Mouse (Mus musculus) C2C12 (cell line): Measurements from ENCODE around the gene Fscn2. TPM values are rescaled to one million over a fixed set of nuclear protein-coding genes. Genes with fewer than 3 reads are reported as not detected.

ENCODE experiments used
- H3K27me3 ChIP-seq: one replicate; pipeline ENCODE4 v1.6.1; 2011; ENCODE audit not compliant: control insufficient read depth, insufficient read depth, insufficient read length
- H3K36me3 ChIP-seq: one replicate; pipeline ENCODE4 v1.6.1; 2011; ENCODE audit not compliant: control insufficient read depth, insufficient read depth
- H3K4me3 ChIP-seq: one replicate; pipeline ENCODE4 v1.5.1; 2011; ENCODE audit warnings: mild to moderate bottlenecking, control low read depth; ENCODE audit not compliant: poor library complexity, insufficient read depth, severe bottlenecking
- H3K79me2 ChIP-seq: one replicate; pipeline ENCODE4 v1.6.1; 2011; ENCODE audit not compliant: control insufficient read depth, insufficient read depth
- H3K79me3 ChIP-seq: one replicate; pipeline ENCODE4 v1.6.1; 2011; ENCODE audit warnings: low read depth, control low read depth
- H3ac ChIP-seq: one replicate; pipeline ENCODE3; 2011; ENCODE audit warnings: low read depth; ENCODE audit not compliant: control insufficient read depth, insufficient read length
- CEBPB ChIP-seq: IDR thresholded peaks from one replicate; pipeline ENCODE4 v1.6.1; 2011; ENCODE audit warnings: low read depth, mild to moderate bottlenecking, control low read depth, moderate library complexity
- CTCF ChIP-seq: IDR thresholded peaks from one replicate; pipeline ENCODE4 v1.5.1; 2011; ENCODE audit not compliant: control insufficient read depth, insufficient read depth, insufficient read length
- FOSL1 ChIP-seq: IDR thresholded peaks from one replicate; pipeline ENCODE4 v1.8.0; 2011; ENCODE audit warnings: mild to moderate bottlenecking, low read length; ENCODE audit not compliant: poor library complexity, insufficient read depth, severe bottlenecking
- MAX ChIP-seq: IDR thresholded peaks from one replicate; pipeline ENCODE4 v1.6.1; 2011; ENCODE audit warnings: mild to moderate bottlenecking, control low read depth
- MYOD1 ChIP-seq: IDR thresholded peaks from one replicate; pipeline ENCODE4 v1.6.1; 2011; ENCODE audit warnings: low read depth; ENCODE audit not compliant: control insufficient read depth, insufficient read length
- MYOG ChIP-seq: IDR thresholded peaks from one replicate; pipeline ENCODE4 v1.6.1; 2011; ENCODE audit not compliant: control insufficient read depth, insufficient read length; ENCODE audit errors: extremely low read depth
- USF1 ChIP-seq: IDR thresholded peaks from one replicate; pipeline ENCODE4 v1.6.1; 2011; ENCODE audit warnings: low read depth, mild to moderate bottlenecking, control low read depth, moderate library complexity
- polyA plus RNA-seq: library from polyadenylated mRNA; unstranded; fragments of >200 nt; fragmentation: generic; extraction: Trizol; gene quantifications from one replicate; pipeline ENCODE4 v1.2.1, GENCODE M21; 2012; ENCODE audit warnings: missing spikeins

Gene Fscn2
- polyA plus RNA-seq, 1 experiment, result 0.25 TPM

GRCm38 (mm10) chr11:120386632-120387031 lies 25.3 kb downstream of the Fscn2 start:
- TF ChIP-seq USF1 (no peak), MAX (no peak), CTCF (no peak), FOSL1 (no peak), MYOD1 (no peak), CEBPB (no peak), MYOG (no peak)
- H3ac ChIP-seq, result no peak overlapping the region
- no peaks in the 10 kb centered on the region for H3K79me2 ChIP-seq
- H3K27me3 ChIP-seq, result no peaks in the 10 kb centered on the region
- H3K4me3 ChIP-seq, result no peak overlapping the region
- H3K36me3 ChIP-seq, result peaks cover 86% of the 10 kb centered on the region
- H3K79me3 ChIP-seq, result no peaks in the 10 kb centered on the region

- no peaks in the 10 kb centered on the region for H3K79me2 ChIP-seq
- H3K36me3 ChIP-seq, result peaks cover 85% of the 10 kb centered on the region
These were observed 25.8 kb downstream of the Fscn2 start for GRCm38 (mm10) chr11:120387157-120387556.

GRCm38 (mm10) chr11:120388580-120388979 lies 27.2 kb downstream of the Fscn2 start:
- Histone ChIP-seq H3ac (no peak overlapping the region), H3K4me3 (no peak overlapping the region), H3K27me3 (no peaks in the 10 kb centered on the region), H3K36me3 (peaks cover 86% of the 10 kb centered on the region), H3K79me2 (peaks cover 7% of the 10 kb centered on the region), H3K79me3 (peaks cover 2% of the 10 kb centered on the region)
- no peak for TF ChIP-seq CEBPB
- no peak for TF ChIP-seq MYOD1
- no peak for TF ChIP-seq MAX
- no peak for TF ChIP-seq CTCF
- no peak for TF ChIP-seq FOSL1
- no peak for TF ChIP-seq MYOG
- TF ChIP-seq USF1, result no peak

More at GRCm38 (mm10) chr11:120387157-120387556, 25.8 kb downstream of the Fscn2 start:
- Histone ChIP-seq H3K79me3 (no peaks in the 10 kb centered on the region), H3ac (no peak overlapping the region), H3K27me3 (no peaks in the 10 kb centered on the region), H3K4me3 (no peak overlapping the region)
- TF ChIP-seq CEBPB (no peak), USF1 (no peak), MYOD1 (no peak), CTCF (no peak), FOSL1 (no peak), MYOG (no peak), MAX (no peak)

- Histone ChIP-seq H3K79me3 (peaks cover 21% of the 10 kb centered on the region), H3K4me3 (no peak overlapping the region), H3K36me3 (peaks cover 90% of the 10 kb centered on the region), H3K79me2 (peaks cover 61% of the 10 kb centered on the region), H3ac (no peak overlapping the region), H3K27me3 (no peaks in the 10 kb centered on the region)
- TF ChIP-seq MAX (no peak), MYOG (no peak), FOSL1 (no peak), USF1 (no peak), CTCF (no peak), CEBPB (no peak), MYOD1 (no peak)
These were observed 34.3 kb downstream of the Fscn2 start for GRCm38 (mm10) chr11:120395661-120396060.

GRCm38 (mm10) chr11:120397602-120398001 lies 36.3 kb downstream of the Fscn2 start:
- peaks cover 24% of the 10 kb centered on the region for H3K79me3 ChIP-seq
- peaks cover 97% of the 10 kb centered on the region for H3K36me3 ChIP-seq
- no peaks in the 10 kb centered on the region for H3K27me3 ChIP-seq
- H3K79me2 ChIP-seq, result peaks cover 72% of the 10 kb centered on the region
- H3ac ChIP-seq, result no peak overlapping the region
- H3K4me3 ChIP-seq, result no peak overlapping the region
- TF ChIP-seq MAX, result no peak

GRCm38 (mm10) chr11:120399319-120399718 lies 38.0 kb downstream of the Fscn2 start:
- Histone ChIP-seq H3K79me2 (peaks cover 74% of the 10 kb centered on the region), H3K27me3 (no peaks in the 10 kb centered on the region), H3K79me3 (peaks cover 25% of the 10 kb centered on the region), H3K36me3 (peaks cover 97% of the 10 kb centered on the region), H3K4me3 (no peak overlapping the region), H3ac (no peak overlapping the region)
- no peak for TF ChIP-seq MAX
- no peak for TF ChIP-seq FOSL1
- TF ChIP-seq CEBPB, result no peak
- TF ChIP-seq USF1, result no peak
- TF ChIP-seq MYOG, result no peak
